Mouse (Mus musculus) forebrain, embryonic 13.5 days (tissue): ENCODE data around the gene Fam20b. TPM values are rescaled to one million over a fixed set of nuclear protein-coding genes. Genes with fewer than 3 reads are reported as not detected.

Source experiments
- ATAC-seq: fragments of 200-750 bp; cut with Nextera tagmentation; 2 replicates; pipeline ENCODE4 v1.8.0; 2017
- H3K27ac ChIP-seq: fragments of 300-500 bp; sonication (generic); 2 replicates; pipeline ENCODE4 v1.5.1; 2015; ENCODE audit warnings: inconsistent platforms, mild to moderate bottlenecking, moderate library complexity
- H3K27me3 ChIP-seq: fragments of 300-500 bp; sonication (generic); 2 replicates; pipeline ENCODE4 v1.6.1; 2015; ENCODE audit warnings: mild to moderate bottlenecking, inconsistent platforms
- H3K36me3 ChIP-seq: fragments of 300-500 bp; sonication (generic); 2 replicates; pipeline ENCODE4 v1.6.1; 2015; ENCODE audit warnings: mild to moderate bottlenecking, inconsistent platforms; ENCODE audit not compliant: poor library complexity, severe bottlenecking
- H3K4me1 ChIP-seq: fragments of 300-500 bp; sonication (generic); 2 replicates; pipeline ENCODE4 v1.6.1; 2015; ENCODE audit warnings: inconsistent platforms
- H3K4me2 ChIP-seq: fragments of 300-500 bp; sonication (generic); 2 replicates; pipeline ENCODE4 v1.6.1; 2015; ENCODE audit warnings: inconsistent platforms, mild to moderate bottlenecking, moderate library complexity
- H3K4me3 ChIP-seq: fragments of 300-500 bp; sonication (generic); 2 replicates; pipeline ENCODE4 v1.5.1; 2015; ENCODE audit warnings: mild to moderate bottlenecking, inconsistent platforms
- H3K9ac ChIP-seq: fragments of 300-500 bp; sonication (generic); 2 replicates; pipeline ENCODE4 v1.6.1; 2015; ENCODE audit warnings: mild to moderate bottlenecking, inconsistent platforms
- H3K9me3 ChIP-seq: fragments of 300-500 bp; sonication (generic); replicated peaks from 2 replicates; pipeline ENCODE4 v1.6.1; 2016; ENCODE audit warnings: inconsistent platforms
- WGBS: fragments of 180-500 bp; shearing (Covaris S2); methylation state at CpG from one replicate; pipeline ENCODE4 v1.1.7; 2015; 5-methylcytosine and 5-hydroxymethylcytosine counted together
- polyA plus RNA-seq: library from polyadenylated mRNA; unstranded; fragments of >200 nt; fragmentation: Nextera tagmentation; extraction: Ambion mirVana; gene quantifications from 2 replicates; pipeline ENCODE4 v1.2.1, GENCODE M21; 2015

The Fam20b gene
- polyA plus RNA-seq, 1 experiment from 2014 or later, result 18.0 TPM

GRCm38 (mm10) chr1:156642813-156643212, 76.1 kb downstream of the Fam20b start:
- no peaks in the 10 kb centered on the region for H3K9me3 ChIP-seq
- no peak for ATAC-seq
- H3K27ac ChIP-seq, result no peak overlapping the region
- H3K4me1 ChIP-seq, result peaks cover 30% of the 10 kb centered on the region
- H3K36me3 ChIP-seq, result peaks cover 54% of the 10 kb centered on the region
- H3K9ac ChIP-seq, result no peak overlapping the region
- WGBS, result 61% methylated on average over 12 of the region's 12 CpGs
- no peaks in the 10 kb centered on the region for H3K27me3 ChIP-seq
- no peak overlapping the region for H3K4me2 ChIP-seq
- H3K4me3 ChIP-seq, result no peak overlapping the region

GRCm38 (mm10) chr1:156641808-156642207, 77.1 kb downstream of the Fam20b start:
- WGBS, result 95% methylated on average over 10 of the region's 10 CpGs

GRCm38 (mm10) chr1:156640577-156640976, 78.3 kb downstream of the Fam20b start:
- Histone ChIP-seq H3K4me2 (no peak overlapping the region), H3K36me3 (peaks cover 58% of the 10 kb centered on the region), H3K27ac (no peak overlapping the region), H3K27me3 (no peaks in the 10 kb centered on the region), H3K4me3 (no peak overlapping the region), H3K4me1 (peaks cover 25% of the 10 kb centered on the region), H3K9ac (no peak overlapping the region), H3K9me3 (no peaks in the 10 kb centered on the region)
- 61% methylated on average over 4 of the region's 4 CpGs for WGBS
- peak; percentile 48; the same call in 1 of the 2 replicates for ATAC-seq

More at GRCm38 (mm10) chr1:156641808-156642207, 77.1 kb downstream of the Fam20b start:
- no peak for ATAC-seq
- Histone ChIP-seq H3K36me3 (peaks cover 49% of the 10 kb centered on the region), H3K9me3 (no peaks in the 10 kb centered on the region), H3K27ac (no peak overlapping the region), H3K4me3 (no peak overlapping the region), H3K27me3 (no peaks in the 10 kb centered on the region), H3K4me2 (no peak overlapping the region), H3K9ac (no peak overlapping the region), H3K4me1 (peaks cover 30% of the 10 kb centered on the region)

DNA sequence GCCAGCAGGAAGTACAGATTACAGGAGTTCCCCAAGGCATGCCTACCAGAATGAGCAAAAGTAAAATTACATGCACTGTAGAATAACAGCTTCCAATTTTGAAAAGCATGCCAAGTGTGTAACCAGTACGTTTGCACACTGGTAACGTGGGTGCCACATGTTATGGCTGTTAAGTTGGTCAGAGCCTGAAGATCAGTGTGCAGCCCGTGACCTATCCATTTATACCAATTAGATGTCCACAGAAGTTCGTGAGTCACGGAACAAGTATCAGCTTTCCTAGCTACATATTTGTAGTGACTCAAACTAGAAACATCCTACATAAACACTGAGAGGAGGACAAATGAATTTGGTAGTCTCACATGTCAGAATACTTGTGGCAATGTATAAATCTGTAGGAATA, 79.4 kb downstream of the Fam20b start:
- Histone ChIP-seq H3K27me3 (no peaks in the 10 kb centered on the region), H3K4me2 (no peak overlapping the region), H3K36me3 (peaks cover 69% of the 10 kb centered on the region), H3K9me3 (no peaks in the 10 kb centered on the region), H3K4me1 (peaks cover 15% of the 10 kb centered on the region), H3K27ac (no peak overlapping the region), H3K9ac (no peak overlapping the region), H3K4me3 (no peak overlapping the region)
- 96% methylated on average over 5 of the region's 5 CpGs for WGBS
- ATAC-seq, result no peak

GRCm38 (mm10) chr1:156635148-156635547, 83.7 kb downstream of the Fam20b start:
- Histone ChIP-seq H3K27ac (no peak overlapping the region), H3K36me3 (peaks cover 67% of the 10 kb centered on the region), H3K4me1 (no peaks in the 10 kb centered on the region), H3K9ac (no peak overlapping the region), H3K4me2 (no peak overlapping the region), H3K4me3 (no peak overlapping the region), H3K27me3 (no peaks in the 10 kb centered on the region), H3K9me3 (no peaks in the 10 kb centered on the region)
- WGBS, result 79% methylated on average over 2 of the region's 2 CpGs
- ATAC-seq, result no peak; the same call in 1 of the 2 replicates

GRCm38 (mm10) chr1:156633095-156633494, 85.8 kb downstream of the Fam20b start:
- 74% methylated on average over 10 of the region's 10 CpGs for WGBS
- H3K9ac ChIP-seq, result no peak overlapping the region
- no peak overlapping the region for H3K4me2 ChIP-seq
- no peaks in the 10 kb centered on the region for H3K4me1 ChIP-seq
- H3K27me3 ChIP-seq, result no peaks in the 10 kb centered on the region
- peak; percentile 57 for ATAC-seq
- no peaks in the 10 kb centered on the region for H3K9me3 ChIP-seq
- H3K4me3 ChIP-seq, result no peak overlapping the region
- H3K36me3 ChIP-seq, result peaks cover 63% of the 10 kb centered on the region
- H3K27ac ChIP-seq, result no peak overlapping the region

DNA sequence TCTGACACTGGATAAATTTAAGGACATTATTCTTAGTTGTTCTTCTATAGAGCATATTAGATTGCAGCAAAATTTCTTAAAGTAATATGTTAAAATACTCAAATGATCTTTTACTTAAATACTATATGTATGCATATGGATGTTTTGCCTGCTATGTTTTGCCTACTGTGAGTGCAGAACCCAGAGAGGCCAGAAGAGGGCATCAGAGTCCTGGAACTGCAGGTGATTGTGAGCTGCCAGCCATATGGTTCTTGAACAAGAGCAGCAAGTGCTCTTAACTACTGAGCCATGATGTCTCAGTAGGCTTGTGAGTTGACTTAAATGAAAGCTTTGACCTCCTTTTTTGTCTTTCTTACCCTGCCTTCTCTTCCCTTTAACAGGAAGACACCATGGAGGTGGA, 87.9 kb downstream of the Fam20b start:
- no peaks in the 10 kb centered on the region for H3K27me3 ChIP-seq
- no peak overlapping the region for H3K9ac ChIP-seq
- no peak overlapping the region for H3K4me2 ChIP-seq
- H3K9me3 ChIP-seq, result no peaks in the 10 kb centered on the region
- peaks cover 53% of the 10 kb centered on the region for H3K36me3 ChIP-seq
- H3K27ac ChIP-seq, result no peak overlapping the region
- ATAC-seq, result no peak
- no peak overlapping the region for H3K4me3 ChIP-seq
- H3K4me1 ChIP-seq, result no peaks in the 10 kb centered on the region

GRCm38 (mm10) chr1:156629984-156630383, 88.9 kb downstream of the Fam20b start:
- H3K9ac ChIP-seq, result no peak overlapping the region
- H3K27me3 ChIP-seq, result no peaks in the 10 kb centered on the region
- no peak overlapping the region for H3K4me2 ChIP-seq
- H3K4me1 ChIP-seq, result no peaks in the 10 kb centered on the region
- 96% methylated on average over 8 of the region's 8 CpGs for WGBS
- peaks cover 52% of the 10 kb centered on the region for H3K36me3 ChIP-seq
- H3K9me3 ChIP-seq, result no peaks in the 10 kb centered on the region
- no peak overlapping the region for H3K27ac ChIP-seq
- no peak overlapping the region for H3K4me3 ChIP-seq
- no peak for ATAC-seq

Other genes with a start within 250 kb of the Fam20b start
- gene Soat1, start 244.8 kb downstream of the Fam20b start, polyA plus RNA-seq, result 16.0 and 18.1 TPM in 2 replicates
- 0.71 and 0.75 TPM in 2 replicates for gene Gm10031, start 195.1 kb downstream of the Fam20b start, polyA plus RNA-seq
- 5.8 and 6.5 TPM in 2 replicates for gene Abl2, start 160.3 kb downstream of the Fam20b start, polyA plus RNA-seq
- 3.7 and 6.4 TPM in 2 replicates for gene Tor3a, start 44.7 kb downstream of the Fam20b start, polyA plus RNA-seq
- gene Angptl1, start 119.5 kb upstream of the Fam20b start, polyA plus RNA-seq, result 1.2 and 1.3 TPM in 2 replicates
- 123 and 133 TPM in 2 replicates for gene Ralgps2, start 220.5 kb upstream of the Fam20b start, polyA plus RNA-seq